Mouse (Mus musculus) embryonic fibroblast, embryonic 13.5 days (primary cell): ENCODE data around the gene Fndc4.

Experiments
- CTCF ChIP-seq: IDR thresholded peaks from 2 replicates; pipeline ENCODE4 v1.5.1; 2011; ENCODE audit warnings: mild to moderate bottlenecking, control low read depth, low read length, moderate library complexity, borderline replicate concordance; ENCODE audit not compliant: insufficient read depth
- POLR2A ChIP-seq: IDR thresholded peaks from 2 replicates; pipeline ENCODE4 v1.6.1; 2011; ENCODE audit warnings: low read depth, mild to moderate bottlenecking, control low read depth, low read length, moderate library complexity

- TF ChIP-seq CTCF (no peak), POLR2A (no peak)
Measured at GRCm38 (mm10) chr5:31322776-31323175, 26.9 kb upstream of the Fndc4 start.
